Mouse (Mus musculus): ENCODE measurements around the gene Uhrf1bp1l. TPM values are rescaled to one million over a fixed set of nuclear protein-coding genes. Genes with fewer than 3 reads are reported as not detected.

Gene Uhrf1bp1l
- polyA plus RNA-seq, 1 experiment from 2014 or later, result 33.4 TPM

GRCm38 (mm10) chr10:89838834-89839233 is 94.0 kb downstream of the Uhrf1bp1l start:
- WGBS, result 85% methylated on average over 3 of the region's 3 CpGs
- Histone ChIP-seq H3K4me2 (replicated peaks; ENCODE audit: low read depth, low read length) (no peak overlapping the region), H3K36me3 (ENCODE audit: control insufficient read depth, insufficient read depth, low read length) (no peaks in the 10 kb centered on the region), H3K27me3 (ENCODE audit: control insufficient read depth, insufficient read depth, low read length) (no peaks in the 10 kb centered on the region), H3K9me3 (ENCODE audit: control insufficient read depth, low read length) (no peaks in the 10 kb centered on the region), H3K27ac (ENCODE audit: low read depth, low read length) (no peak overlapping the region), H3K4me1 (replicated peaks; ENCODE audit: control insufficient read depth, insufficient read depth, low read length) (no peaks in the 10 kb centered on the region), H3K4me3 (ENCODE audit: low read depth, low read length) (no peak overlapping the region), H3K9ac (ENCODE audit: low read depth, low read length) (no peak overlapping the region)
- ATAC-seq (ENCODE audit: low FRiP score), result no peak
- DNase-seq (ENCODE audit: low spot score), result no peak

DNA sequence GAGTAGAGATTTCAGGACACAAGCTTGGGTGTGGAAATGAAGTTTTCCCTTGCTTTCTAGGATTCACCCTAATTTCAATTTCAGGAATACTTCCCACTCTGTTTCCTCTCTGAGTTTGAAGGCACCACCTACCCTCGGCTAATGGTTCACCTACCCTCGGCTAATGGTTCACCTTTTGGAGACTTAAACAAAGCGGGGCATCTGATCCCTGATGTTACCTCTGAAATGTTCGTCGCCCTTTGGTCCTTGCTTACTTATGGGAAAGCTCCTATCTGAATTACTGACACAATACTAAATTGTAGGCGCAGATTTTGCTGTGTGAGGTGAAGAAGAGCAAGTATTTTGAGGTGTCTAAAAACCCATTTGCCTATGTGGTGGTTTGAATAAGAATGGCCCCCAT is 106.2 kb downstream of the Uhrf1bp1l start:
- H3K4me3 ChIP-seq (ENCODE audit: low read depth, low read length), result no peak overlapping the region
- no peaks in the 10 kb centered on the region for H3K27me3 ChIP-seq (ENCODE audit: control insufficient read depth, insufficient read depth, low read length)
- H3K4me1 ChIP-seq (replicated peaks; ENCODE audit: control insufficient read depth, insufficient read depth, low read length), result no peaks in the 10 kb centered on the region
- no peak overlapping the region for H3K4me2 ChIP-seq (replicated peaks; ENCODE audit: low read depth, low read length)
- no peaks in the 10 kb centered on the region for H3K36me3 ChIP-seq (ENCODE audit: control insufficient read depth, insufficient read depth, low read length)
- H3K9me3 ChIP-seq (ENCODE audit: control insufficient read depth, low read length), result no peaks in the 10 kb centered on the region
- no peak overlapping the region for H3K27ac ChIP-seq (ENCODE audit: low read depth, low read length)
- ATAC-seq (ENCODE audit: low FRiP score) (no peak), DNase-seq (ENCODE audit: low spot score) (no peak)
- 90% methylated on average over 6 of the region's 6 CpGs for WGBS
- no peak overlapping the region for H3K9ac ChIP-seq (ENCODE audit: low read depth, low read length)

- no peaks in the 10 kb centered on the region for H3K36me3 ChIP-seq (ENCODE audit: control insufficient read depth, insufficient read depth, low read length)
- H3K4me1 ChIP-seq (replicated peaks; ENCODE audit: control insufficient read depth, insufficient read depth, low read length), result no peaks in the 10 kb centered on the region
- 79% methylated on average over 5 of the region's 5 CpGs for WGBS
- DNase-seq (ENCODE audit: low spot score), result no peak
- H3K27ac ChIP-seq (ENCODE audit: low read depth, low read length), result no peak overlapping the region
- H3K9ac ChIP-seq (ENCODE audit: low read depth, low read length), result no peak overlapping the region
- H3K27me3 ChIP-seq (ENCODE audit: control insufficient read depth, insufficient read depth, low read length), result no peaks in the 10 kb centered on the region
- no peaks in the 10 kb centered on the region for H3K9me3 ChIP-seq (ENCODE audit: control insufficient read depth, low read length)
- ATAC-seq (ENCODE audit: low FRiP score), result no peak
- H3K4me2 ChIP-seq (replicated peaks; ENCODE audit: low read depth, low read length), result no peak overlapping the region
- H3K4me3 ChIP-seq (ENCODE audit: low read depth, low read length), result no peak overlapping the region
Measured at GRCm38 (mm10) chr10:89855251-89855875, 110.6 kb downstream of the Uhrf1bp1l start.

- DNase-seq (ENCODE audit: low spot score), result no peak
- WGBS, result 96% methylated on average over 7 of the region's 7 CpGs
- H3K27me3 ChIP-seq (ENCODE audit: control insufficient read depth, insufficient read depth, low read length), result no peaks in the 10 kb centered on the region
- no peak overlapping the region for H3K4me3 ChIP-seq (ENCODE audit: low read depth, low read length)
- no peak overlapping the region for H3K4me2 ChIP-seq (replicated peaks; ENCODE audit: low read depth, low read length)
- H3K36me3 ChIP-seq (ENCODE audit: control insufficient read depth, insufficient read depth, low read length), result no peaks in the 10 kb centered on the region
- no peaks in the 10 kb centered on the region for H3K9me3 ChIP-seq (ENCODE audit: control insufficient read depth, low read length)
- H3K27ac ChIP-seq (ENCODE audit: low read depth, low read length), result no peak overlapping the region
- H3K4me1 ChIP-seq (replicated peaks; ENCODE audit: control insufficient read depth, insufficient read depth, low read length), result no peaks in the 10 kb centered on the region
- no peak for ATAC-seq (ENCODE audit: low FRiP score)
- no peak overlapping the region for H3K9ac ChIP-seq (ENCODE audit: low read depth, low read length)
Measured at GRCm38 (mm10) chr10:89856286-89856685, 111.5 kb downstream of the Uhrf1bp1l start.

DNA sequence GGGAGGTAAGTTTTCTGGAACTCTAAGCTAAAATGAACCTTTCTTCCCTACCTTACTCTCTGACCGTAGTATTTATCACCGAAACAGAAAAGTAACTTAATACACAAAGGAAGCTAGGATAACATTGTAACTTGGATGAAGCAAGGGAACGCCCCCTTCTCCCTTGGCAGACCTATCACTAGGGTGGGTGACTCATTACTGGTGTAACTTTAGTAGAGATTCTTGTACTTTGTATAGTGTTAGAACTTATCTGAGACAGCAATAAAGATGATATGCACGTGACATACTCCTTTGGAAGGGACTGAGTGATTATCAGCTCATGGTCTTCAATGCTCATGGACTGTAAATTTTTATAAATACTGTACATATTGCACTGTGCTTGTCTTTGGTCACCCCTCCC is 123.4 kb downstream of the Uhrf1bp1l start:
- H3K9me3 ChIP-seq (ENCODE audit: control insufficient read depth, low read length), result no peaks in the 10 kb centered on the region
- 93% methylated on average over 4 of the region's 4 CpGs for WGBS
- H3K4me3 ChIP-seq (ENCODE audit: low read depth, low read length), result no peak overlapping the region
- H3K9ac ChIP-seq (ENCODE audit: low read depth, low read length), result no peak overlapping the region
- H3K4me2 ChIP-seq (replicated peaks; ENCODE audit: low read depth, low read length), result no peak overlapping the region
- H3K4me1 ChIP-seq (replicated peaks; ENCODE audit: control insufficient read depth, insufficient read depth, low read length), result no peaks in the 10 kb centered on the region
- no peaks in the 10 kb centered on the region for H3K36me3 ChIP-seq (ENCODE audit: control insufficient read depth, insufficient read depth, low read length)
- ATAC-seq (ENCODE audit: low FRiP score) (no peak), DNase-seq (ENCODE audit: low spot score) (no peak)
- no peaks in the 10 kb centered on the region for H3K27me3 ChIP-seq (ENCODE audit: control insufficient read depth, insufficient read depth, low read length)
- no peak overlapping the region for H3K27ac ChIP-seq (ENCODE audit: low read depth, low read length)

DNA sequence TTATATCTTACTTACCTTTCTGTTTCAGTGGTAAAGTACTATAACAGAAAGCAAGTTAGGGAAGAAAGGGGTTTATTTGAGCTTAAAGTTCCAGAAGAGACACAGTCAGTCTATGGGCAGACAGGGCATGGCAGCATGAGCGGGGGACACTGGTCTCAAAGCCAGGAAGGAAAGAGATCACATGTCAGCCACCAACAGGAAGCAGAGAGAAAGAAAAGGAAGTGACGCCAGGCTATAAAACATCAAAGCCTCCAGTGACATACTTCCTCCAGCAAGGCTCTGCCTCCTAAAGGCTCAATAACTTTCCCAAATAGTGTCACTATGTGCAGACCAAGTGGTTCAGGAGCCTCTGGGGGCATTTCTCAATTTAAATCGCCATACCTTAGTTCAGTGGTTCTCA is 124.0 kb downstream of the Uhrf1bp1l start:
- Histone ChIP-seq H3K4me3 (ENCODE audit: low read depth, low read length) (no peak overlapping the region), H3K4me1 (replicated peaks; ENCODE audit: control insufficient read depth, insufficient read depth, low read length) (no peaks in the 10 kb centered on the region), H3K9ac (ENCODE audit: low read depth, low read length) (no peak overlapping the region), H3K27ac (ENCODE audit: low read depth, low read length) (no peak overlapping the region), H3K9me3 (ENCODE audit: control insufficient read depth, low read length) (no peaks in the 10 kb centered on the region), H3K36me3 (ENCODE audit: control insufficient read depth, insufficient read depth, low read length) (no peaks in the 10 kb centered on the region), H3K27me3 (ENCODE audit: control insufficient read depth, insufficient read depth, low read length) (no peaks in the 10 kb centered on the region), H3K4me2 (replicated peaks; ENCODE audit: low read depth, low read length) (no peak overlapping the region)
- 73% methylated on average over 3 of the region's 3 CpGs for WGBS
- DNase-seq (ENCODE audit: low spot score), result no peak
- ATAC-seq (ENCODE audit: low FRiP score), result no peak

Other genes starting within 250 kb of the Uhrf1bp1l start
- not detected in 2 replicates for gene Nr1h4, start 211.4 kb upstream of the Uhrf1bp1l start, polyA plus RNA-seq (2014; fragmentation: Nextera tagmentation; extraction: Ambion mirVana)
- gene Slc17a8, start 123.7 kb upstream of the Uhrf1bp1l start, polyA plus RNA-seq (2014; fragmentation: Nextera tagmentation; extraction: Ambion mirVana), result 0.70 and 2.0 TPM in 2 replicates
- gene Scyl2, start 58.7 kb upstream of the Uhrf1bp1l start, polyA plus RNA-seq (2014; fragmentation: Nextera tagmentation; extraction: Ambion mirVana), result 23.5 and 27.7 TPM in 2 replicates
- gene Actr6, start 12.7 kb upstream of the Uhrf1bp1l start, polyA plus RNA-seq (2014; fragmentation: Nextera tagmentation; extraction: Ambion mirVana), result 41.9 and 45.1 TPM in 2 replicates
- gene Anks1b, start 128.5 kb downstream of the Uhrf1bp1l start, polyA plus RNA-seq (2014; fragmentation: Nextera tagmentation; extraction: Ambion mirVana), result 10.6 and 13.0 TPM in 2 replicates